Mouse (Mus musculus): Measurements from ENCODE around the gene Dennd6a.

GRCm38 (mm10) chr14:26576255-26576780 is 2.7 kb downstream of the Dennd6a start:
- TF ChIP-seq TAL1 (IDR thresholded peaks at IDR 0.05; ENCODE audit: low read length), result no peak
- no peak for TF ChIP-seq GATA1 (IDR thresholded peaks at IDR 0.05; ENCODE audit: low read length)
